Mouse (Mus musculus) liver, postnatal 0 days (tissue): ENCODE data around the gene Miga1. TPM values are rescaled to one million over a fixed set of nuclear protein-coding genes. Genes with fewer than 3 reads are reported as not detected.
"Not testable (repeated sequence)": the region's sequence is repeated elsewhere in the genome, so short reads cannot be mapped to it uniquely, and the experiment has no call there.

ENCODE experiments used
- ATAC-seq: fragments of 200-750 bp; cut with Nextera tagmentation; 2 replicates; pipeline ENCODE4 v1.8.0; 2017; ENCODE audit warnings: mild to moderate bottlenecking, moderate library complexity
- DNase-seq: peaks from one replicate; pipeline ENCODE4 v3.0.0-alpha.2; 2016
- H3K27ac ChIP-seq: fragments of 300-500 bp; sonication (generic); 2 replicates; pipeline ENCODE4 v1.5.1; 2014; ENCODE audit warnings: antibody characterized with exemption, moderate library complexity, mild to moderate bottlenecking, low read depth
- H3K27me3 ChIP-seq: fragments of 300-500 bp; sonication (generic); 2 replicates; pipeline ENCODE4 v1.6.1; 2014; ENCODE audit warnings: low read length, control low read depth, mixed read lengths; ENCODE audit not compliant: insufficient read depth
- H3K36me3 ChIP-seq: fragments of 300-500 bp; sonication (generic); replicated peaks from 2 replicates; pipeline ENCODE4 v1.6.1; 2014; ENCODE audit warnings: mild to moderate bottlenecking, control low read depth, low read length, moderate library complexity, mixed read lengths; ENCODE audit not compliant: insufficient read depth
- H3K4me1 ChIP-seq: fragments of 300-500 bp; sonication (generic); 2 replicates; pipeline ENCODE4 v1.6.1; 2014; ENCODE audit warnings: antibody characterized with exemption, mild to moderate bottlenecking, control low read depth; ENCODE audit not compliant: insufficient read depth
- H3K4me2 ChIP-seq: fragments of 300-500 bp; sonication (generic); 2 replicates; pipeline ENCODE4 v1.6.1; 2014; ENCODE audit warnings: low read depth, mild to moderate bottlenecking, low read length, moderate library complexity, mixed read lengths
- H3K4me3 ChIP-seq: fragments of 300-500 bp; sonication (generic); 2 replicates; pipeline ENCODE4 v1.5.1; 2014; ENCODE audit warnings: low read depth, low read length
- H3K9ac ChIP-seq: fragments of 300-500 bp; sonication (generic); replicated peaks from 2 replicates; pipeline ENCODE4 v1.6.1; 2014; ENCODE audit warnings: mild to moderate bottlenecking, moderate library complexity
- H3K9me3 ChIP-seq: fragments of 300-500 bp; sonication (generic); 2 replicates; pipeline ENCODE4 v1.6.1; 2016; ENCODE audit warnings: mild to moderate bottlenecking, control low read depth, low read length, mixed read lengths
- CTCF ChIP-seq: sonication (generic); IDR thresholded peaks from 2 replicates; pipeline ENCODE4 v1.5.1; 2016; ENCODE audit warnings: antibody characterized with exemption, low read depth
- EP300 ChIP-seq: IDR thresholded peaks from 2 replicates; pipeline ENCODE4 v1.6.1; 2016; ENCODE audit warnings: antibody characterized with exemption, low read depth, mild to moderate bottlenecking
- WGBS: fragments of 180-500 bp; shearing (Covaris S2); extraction: QIAGEN DNeasy Blood & Tissue Kit; methylation state at CpG from one replicate; pipeline ENCODE4 v1.1.7; 2014; ENCODE audit not compliant: insufficient replicate concordance; 5-methylcytosine and 5-hydroxymethylcytosine counted together
- polyA plus RNA-seq: library from polyadenylated mRNA; unstranded; fragments of >200 nt; fragmentation: Nextera tagmentation; extraction: Ambion mirVana; gene quantifications from 2 replicates; pipeline ENCODE4 v1.2.1, GENCODE M21; 2015

Miga1 gene
- polyA plus RNA-seq, 1 experiment from 2014 or later: 3.2 TPM

DNA sequence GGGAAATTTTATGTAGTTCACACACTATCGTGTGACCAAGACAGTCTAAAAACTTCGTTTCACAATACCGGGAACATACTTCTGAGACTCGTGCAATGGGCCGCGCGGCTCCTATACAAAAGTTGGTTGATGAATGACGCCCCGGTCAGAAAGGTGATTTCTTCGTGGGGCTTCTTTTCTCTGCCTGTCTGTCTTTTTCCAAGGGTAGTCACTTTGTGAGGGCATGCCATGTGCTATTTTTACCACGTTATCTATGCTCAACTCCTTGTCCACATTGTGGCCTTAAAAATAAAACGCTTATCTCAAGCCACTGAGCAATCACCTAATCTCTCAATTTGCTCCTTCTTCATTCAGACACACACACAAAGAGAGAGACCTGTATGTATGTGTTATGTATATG, 75.4 kb downstream of the Miga1 start:
- Histone ChIP-seq H3K9me3 (no peaks in the 10 kb centered on the region), H3K4me3 (no peak overlapping the region; the same call in 1 of the 2 replicates), H3K4me2 (peak overlapping the region; percentile 81), H3K27ac (no peak overlapping the region), H3K4me1 (peaks cover 7% of the 10 kb centered on the region), H3K36me3 (no peaks in the 10 kb centered on the region), H3K27me3 (peaks cover 33% of the 10 kb centered on the region), H3K9ac (peak overlapping the region; percentile 67)
- 49% methylated on average over 12 of the region's 12 CpGs for WGBS
- DNase-seq (no peak), ATAC-seq (no peak)
- TF ChIP-seq EP300: no peak
- no peak for TF ChIP-seq CTCF

DNA sequence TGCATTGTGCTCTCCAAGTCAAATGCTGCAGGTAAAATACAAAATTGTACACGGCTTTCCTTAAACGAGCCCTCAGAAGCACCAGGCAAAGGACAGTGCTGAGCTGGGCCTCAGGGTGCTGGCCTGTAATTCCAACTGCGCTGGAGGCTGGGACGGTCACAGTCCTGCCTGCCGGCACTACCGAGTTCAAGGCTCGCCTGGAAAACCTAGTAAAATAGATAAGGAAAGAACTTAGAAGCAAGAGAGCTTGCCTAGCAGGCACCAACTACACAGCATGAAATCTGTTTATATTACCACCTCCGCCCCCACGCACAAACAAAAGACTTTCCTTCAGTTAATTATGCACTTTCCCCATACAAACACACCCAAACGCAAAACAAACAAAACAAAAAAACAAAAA, 75.8 kb downstream of the Miga1 start:
- no peak overlapping the region for H3K9ac ChIP-seq
- 56% methylated on average over 10 of the region's 10 CpGs for WGBS
- peaks cover 33% of the 10 kb centered on the region for H3K27me3 ChIP-seq
- no peaks in the 10 kb centered on the region for H3K36me3 ChIP-seq
- DNase-seq (no peak), ATAC-seq (no peak)
- no peaks in the 10 kb centered on the region for H3K9me3 ChIP-seq
- H3K4me3 ChIP-seq: no peak overlapping the region
- no peak overlapping the region for H3K27ac ChIP-seq
- H3K4me2 ChIP-seq: no peak overlapping the region
- peaks cover 7% of the 10 kb centered on the region for H3K4me1 ChIP-seq
- no peak for TF ChIP-seq EP300
- TF ChIP-seq CTCF: no peak

DNA sequence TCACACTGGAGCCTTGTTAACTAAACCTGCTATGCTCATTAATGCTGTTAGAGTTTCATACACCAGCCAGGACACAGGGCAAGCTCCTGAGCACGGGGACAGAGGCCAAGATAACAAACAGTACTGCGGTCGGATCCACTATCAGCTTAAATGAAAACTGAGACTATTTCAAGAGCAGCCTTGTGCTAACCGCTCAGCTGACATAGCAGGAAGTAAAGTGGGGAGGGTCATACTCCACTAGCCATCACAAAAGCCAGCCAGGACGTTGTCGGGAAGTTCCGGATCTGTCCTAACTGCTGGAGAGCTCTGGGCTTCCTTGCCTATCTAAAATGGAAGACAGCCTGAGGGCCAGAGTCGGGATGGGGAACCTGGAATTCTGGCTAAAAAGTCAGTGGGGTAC, 78.3 kb downstream of the Miga1 start:
- peaks cover 26% of the 10 kb centered on the region for H3K27me3 ChIP-seq
- peaks cover 7% of the 10 kb centered on the region for H3K4me1 ChIP-seq
- DNase-seq (no peak), ATAC-seq (no peak)
- H3K27ac ChIP-seq: no peak overlapping the region
- 12% methylated on average over 8 of the region's 8 CpGs for WGBS
- peak overlapping the region; percentile 44 for H3K4me2 ChIP-seq
- H3K9ac ChIP-seq: no peak overlapping the region
- 0 out of 2 replicates have a peak overlapping the region, but pooled peaks have one; percentile 4 for H3K4me3 ChIP-seq
- H3K9me3 ChIP-seq: no peaks in the 10 kb centered on the region
- no peaks in the 10 kb centered on the region for H3K36me3 ChIP-seq
- no peak for TF ChIP-seq EP300

DNA sequence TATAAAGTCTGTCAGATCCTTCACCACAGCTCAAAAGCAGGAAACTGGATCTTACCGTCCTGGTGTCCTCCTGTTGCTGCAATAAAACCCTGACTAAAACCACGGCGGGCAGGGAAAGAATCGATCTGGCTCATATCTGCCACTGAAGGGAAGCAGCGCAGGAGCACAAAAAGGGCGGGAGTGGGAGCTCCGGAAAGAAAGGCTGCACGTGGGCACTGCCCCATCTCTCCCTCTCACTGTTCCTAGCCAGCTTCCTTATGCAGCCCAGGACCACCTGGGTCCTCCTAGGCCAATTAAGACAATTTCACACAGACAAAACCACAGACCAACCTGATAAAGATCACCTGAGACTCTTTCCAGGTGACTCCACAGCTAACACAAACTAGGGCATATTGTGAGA, 78.8 kb downstream of the Miga1 start:
- TF ChIP-seq EP300 (no peak), CTCF (no peak)
- H3K36me3 ChIP-seq: no peaks in the 10 kb centered on the region
- WGBS: 18% methylated on average over 8 of the region's 8 CpGs
- ATAC-seq (no peak), DNase-seq (no peak)
- H3K27me3 ChIP-seq: peaks cover 21% of the 10 kb centered on the region
- no peak overlapping the region; the same call in 1 of the 2 replicates for H3K4me2 ChIP-seq
- H3K4me3 ChIP-seq: no peak overlapping the region
- H3K9ac ChIP-seq: no peak overlapping the region
- H3K4me1 ChIP-seq: peaks cover 7% of the 10 kb centered on the region
- H3K9me3 ChIP-seq: no peaks in the 10 kb centered on the region
- no peak overlapping the region for H3K27ac ChIP-seq

DNA sequence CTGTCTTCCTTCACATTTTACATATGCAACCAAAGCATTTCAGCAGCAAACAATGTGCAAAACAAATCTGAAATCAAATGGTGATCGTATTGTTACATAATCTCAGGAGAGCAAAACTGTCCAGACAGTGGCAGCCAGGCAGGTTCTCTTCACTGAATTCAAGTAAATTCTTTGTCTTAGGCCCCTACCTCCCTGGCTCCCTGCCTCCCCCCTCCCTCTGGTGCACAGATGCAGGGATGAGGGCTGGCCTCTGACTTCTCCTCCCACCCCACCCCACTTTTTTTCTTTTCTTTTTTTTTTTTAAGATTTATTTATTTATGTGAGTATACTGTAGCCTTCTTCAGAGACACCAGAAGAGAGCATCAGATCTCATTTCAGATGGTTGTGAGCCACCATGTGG, 79.8 kb downstream of the Miga1 start:
- Histone ChIP-seq H3K27ac (no peak overlapping the region), H3K9ac (no peak overlapping the region), H3K4me1 (peaks cover 2% of the 10 kb centered on the region; the same call in 1 of the 2 replicates), H3K9me3 (no peaks in the 10 kb centered on the region), H3K36me3 (no peaks in the 10 kb centered on the region), H3K4me2 (no peak overlapping the region), H3K4me3 (no peak overlapping the region), H3K27me3 (peaks cover 11% of the 10 kb centered on the region)
- TF ChIP-seq EP300: no peak
- TF ChIP-seq CTCF: no peak
- no peak for ATAC-seq
- no peak for DNase-seq
- 88% methylated on average over 1 of the region's 1 CpGs for WGBS

DNA sequence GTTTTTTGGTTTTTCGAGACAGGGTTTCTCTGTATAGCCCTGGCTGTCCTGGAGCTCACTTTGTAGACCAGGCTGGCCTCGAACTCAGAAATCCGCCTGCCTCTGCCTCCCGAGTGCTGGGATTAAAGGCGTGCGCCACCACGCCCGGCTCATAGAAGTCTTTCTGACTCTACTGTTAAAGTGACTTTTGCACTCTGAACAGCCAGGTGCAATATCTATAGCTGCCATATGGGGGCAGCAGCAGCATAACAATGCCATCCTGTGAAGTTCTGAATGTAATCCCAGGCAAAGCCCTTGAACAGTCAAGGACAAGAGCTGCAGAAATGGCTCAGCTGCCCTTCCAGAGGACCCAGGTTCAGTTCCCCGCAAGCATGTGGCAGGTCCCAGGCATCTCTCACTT, 80.8 kb downstream of the Miga1 start:
- not testable (repeated sequence) for H3K4me3 ChIP-seq, H3K9ac ChIP-seq, H3K4me2 ChIP-seq, H3K9me3 ChIP-seq, H3K4me1 ChIP-seq, H3K27ac ChIP-seq, H3K36me3 ChIP-seq, H3K27me3 ChIP-seq
- ATAC-seq: peak; percentile 61
- 26% methylated on average over 8 of the region's 9 CpGs for WGBS
- TF ChIP-seq CTCF: peak; percentile 89
- peak; percentile 78 for DNase-seq

DNA sequence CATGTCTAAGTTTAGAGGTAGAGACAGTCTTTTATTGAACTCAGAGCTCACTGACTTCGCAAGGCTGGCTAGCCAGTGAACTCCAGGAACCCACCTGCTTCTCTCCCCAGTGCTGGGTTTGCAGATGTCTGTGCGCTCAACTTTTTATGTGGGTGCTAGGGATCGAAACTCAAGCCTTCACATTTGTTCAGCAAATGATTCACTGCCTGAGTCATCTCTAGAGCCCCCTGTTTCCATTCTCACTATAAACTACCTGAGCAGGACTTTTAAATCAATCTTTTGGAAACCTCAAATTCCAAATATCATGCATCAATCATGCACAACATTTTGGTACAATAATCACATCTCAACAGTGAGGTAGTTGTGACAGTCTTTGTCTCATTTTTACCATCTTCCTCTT, 82.7 kb downstream of the Miga1 start:
- H3K27me3 ChIP-seq: no peaks in the 10 kb centered on the region
- 83% methylated on average over 3 of the region's 3 CpGs for WGBS
- H3K36me3 ChIP-seq: no peaks in the 10 kb centered on the region
- ATAC-seq: no peak
- H3K4me3 ChIP-seq: no peak overlapping the region
- no peak overlapping the region for H3K4me2 ChIP-seq
- no peaks in the 10 kb centered on the region; the same call in 1 of the 2 replicates for H3K4me1 ChIP-seq
- H3K27ac ChIP-seq: no peak overlapping the region
- no peak overlapping the region for H3K9ac ChIP-seq
- DNase-seq: no peak
- TF ChIP-seq EP300: no peak
- no peak for TF ChIP-seq CTCF
- H3K9me3 ChIP-seq: no peaks in the 10 kb centered on the region
